In the genomic region with DNA sequence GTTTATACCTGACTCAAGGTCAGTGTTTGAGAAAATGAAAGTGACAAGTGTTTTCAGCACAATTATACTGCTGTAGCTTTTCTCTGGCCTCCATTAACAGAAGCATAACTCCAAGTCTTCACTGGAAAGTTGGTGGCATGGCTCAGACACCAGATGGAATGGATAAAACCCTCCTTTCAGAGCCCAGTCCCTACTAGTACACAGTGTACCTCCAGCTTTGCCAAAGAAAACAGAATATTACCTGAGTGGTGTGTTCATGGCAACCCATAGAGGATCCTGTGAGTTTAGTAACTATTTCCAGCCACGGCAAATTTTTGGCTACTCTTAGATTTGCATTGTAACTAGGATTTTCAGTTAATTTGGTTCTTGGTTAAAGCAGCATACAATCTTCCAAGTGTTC, we compare ENCODE assay signal across 27 mouse cellular contexts.
DNase-seq lines count a peak whose midpoint lies in the region; ATAC-seq lines count a peak whose summit lies in the region.
"Had no signal": no experiment of that assay in that cellular context is flagged by ENCODE, and none has a peak within 500 bp of the region (broad histone marks: within the 10 kb centered on the region; RNA-seq: fewer than 3 reads in every experiment).

No protein-coding gene starts in this region.

- H3K4me1 ChIP-seq in embryonic facial prominence, embryonic 14.5 days (ENCODE audit: control insufficient read depth, insufficient read depth, low read length): peaks cover 29% of the 10 kb centered on the region
- H3K4me1 ChIP-seq in embryonic facial prominence, embryonic 10.5 days: peaks cover 28% of the 10 kb centered on the region
- peaks cover 3% of the 10 kb centered on the region; the same call in 1 of the 2 replicates for H3K4me1 ChIP-seq in limb, embryonic 11.5 days (ENCODE audit: control insufficient read depth, insufficient read depth, low read length)
- H3K4me1 ChIP-seq in limb, embryonic 10.5 days: peaks cover 18% of the 10 kb centered on the region

- 64% methylated on average over 1 of the region's 1 CpGs for whole genome bisulfite sequencing in embryonic facial prominence, embryonic 14.5 days
- 80% methylated on average over 1 of the region's 1 CpGs for WGBS in embryonic facial prominence, embryonic 10.5 days
- WGBS in limb, embryonic 11.5 days: 92% methylated on average over 1 of the region's 1 CpGs
- WGBS in limb, embryonic 10.5 days: 96% methylated on average over 1 of the region's 1 CpGs

- no peak; the same call in 1 of the 2 replicates for ATAC-seq in embryonic facial prominence, embryonic 14.5 days (ENCODE audit: low read depth)
- no peak for ATAC-seq in limb, embryonic 11.5 days (ENCODE audit: insufficient number of reproducible peaks, low FRiP score, low TSS enrichment, low read depth)
- ATAC-seq: forebrain, embryonic 13.5 days; hindbrain, embryonic 16.5 days; midbrain, embryonic 15.5 days had no signal

- DNase-seq in embryonic facial prominence, embryonic 14.5 days (ENCODE audit: low spot score): peak; percentile 34
- no peak for DNase-seq in embryonic facial prominence, embryonic 10.5 days (ENCODE audit: low spot score)
- DNase-seq in limb, embryonic 11.5 days (ENCODE audit: low spot score): peak; percentile 12
- no peak for DNase-seq in limb, embryonic 10.5 days (ENCODE audit: low spot score)
- DNase-seq in fat pad, adult 2 months (ENCODE audit: extremely low read depth, low read depth, low spot score): peak; percentile 37
- peak; percentile 39 for DNase-seq in skeletal muscle tissue, adult 2 months (ENCODE audit: low read depth, low spot score)
- DNase-seq in B cell, adult 2 months: no peak
- DNase-seq: adrenal gland, postnatal 10 days; cerebellum, adult 9-10 months; cerebellum, postnatal 36 days; embryo, embryonic 11 days; heart, postnatal 14 days; kidney, adult 2 months; kidney, postnatal 4 days; right cerebral cortex, adult 18-20 months had no signal

- H3K27me3 ChIP-seq in embryonic facial prominence, embryonic 14.5 days (replicated peaks; ENCODE audit: control insufficient read depth, insufficient read depth, low read length): no peaks in the 10 kb centered on the region
- H3K27me3 ChIP-seq in embryonic facial prominence, embryonic 10.5 days (replicated peaks; ENCODE audit: low read depth, poor library complexity, severe bottlenecking): no peaks in the 10 kb centered on the region
- no peaks in the 10 kb centered on the region for H3K27me3 ChIP-seq in limb, embryonic 11.5 days (ENCODE audit: control insufficient read depth, insufficient read depth, low read length)
- H3K27me3 ChIP-seq in limb, embryonic 10.5 days (ENCODE audit: low read depth, poor library complexity, severe bottlenecking): no peaks in the 10 kb centered on the region
- H3K27me3 ChIP-seq: embryonic facial prominence, embryonic 13.5 days; forebrain, embryonic 13.5 days; heart, embryonic 13.5 days; lung, embryonic 15.5 days; midbrain, embryonic 15.5 days; neural tube, embryonic 12.5 days had no signal

- H3K9me3 ChIP-seq in embryonic facial prominence, embryonic 14.5 days (ENCODE audit: control insufficient read depth, low read length): no peaks in the 10 kb centered on the region
- H3K9me3 ChIP-seq in embryonic facial prominence, embryonic 10.5 days: no peaks in the 10 kb centered on the region
- H3K9me3 ChIP-seq in limb, embryonic 11.5 days (ENCODE audit: control insufficient read depth, low read length): no peaks in the 10 kb centered on the region
- H3K9me3 ChIP-seq in limb, embryonic 10.5 days (replicated peaks): no peaks in the 10 kb centered on the region
- H3K9me3 ChIP-seq: embryonic facial prominence, embryonic 13.5 days; forebrain, embryonic 13.5 days; heart, embryonic 13.5 days; lung, embryonic 15.5 days; midbrain, embryonic 10.5 days; midbrain, embryonic 15.5 days; neural tube, embryonic 12.5 days had no signal

- H3K36me3 ChIP-seq in embryonic facial prominence, embryonic 14.5 days (ENCODE audit: control insufficient read depth, insufficient read depth, low read length): no peaks in the 10 kb centered on the region
- no peaks in the 10 kb centered on the region for H3K36me3 ChIP-seq in embryonic facial prominence, embryonic 10.5 days (replicated peaks)
- H3K36me3 ChIP-seq in limb, embryonic 11.5 days (ENCODE audit: control insufficient read depth, insufficient read depth, low read length): no peaks in the 10 kb centered on the region
- H3K36me3 ChIP-seq in limb, embryonic 10.5 days: no peaks in the 10 kb centered on the region
- H3K36me3 ChIP-seq: embryonic facial prominence, embryonic 13.5 days; G1E; heart, embryonic 13.5 days; lung, embryonic 15.5 days; midbrain, embryonic 10.5 days; midbrain, embryonic 15.5 days; neural tube, embryonic 12.5 days had no signal

- no peak overlapping the region for H3K9ac ChIP-seq in embryonic facial prominence, embryonic 14.5 days (ENCODE audit: low read depth, low read length)
- H3K9ac ChIP-seq in limb, embryonic 11.5 days (ENCODE audit: low read length): no peak overlapping the region
- H3K9ac ChIP-seq: embryonic facial prominence, embryonic 13.5 days; forebrain, embryonic 13.5 days; heart, embryonic 13.5 days; liver, embryonic 14.5 days; lung, embryonic 15.5 days; midbrain, embryonic 15.5 days; neural tube, embryonic 12.5 days had no signal

- H3K27ac ChIP-seq in embryonic facial prominence, embryonic 14.5 days (replicated peaks; ENCODE audit: low read depth, low read length): no peak overlapping the region; the same call in 1 of the 2 replicates
- no peak overlapping the region for H3K27ac ChIP-seq in embryonic facial prominence, embryonic 10.5 days (replicated peaks)
- H3K27ac ChIP-seq in limb, embryonic 11.5 days (replicated peaks; ENCODE audit: low read depth, low read length): no peak overlapping the region
- H3K27ac ChIP-seq in limb, embryonic 10.5 days: no peak overlapping the region
- H3K27ac ChIP-seq: embryonic facial prominence, embryonic 13.5 days; forebrain, embryonic 13.5 days; kidney, postnatal 0 days; liver, embryonic 14.5 days; lung, embryonic 15.5 days; midbrain, embryonic 10.5 days; midbrain, embryonic 15.5 days; neural tube, embryonic 12.5 days; stomach, postnatal 0 days had no signal

- H3K4me3 ChIP-seq in embryonic facial prominence, embryonic 14.5 days (ENCODE audit: low read depth, low read length): no peak overlapping the region
- no peak overlapping the region for H3K4me3 ChIP-seq in embryonic facial prominence, embryonic 10.5 days
- H3K4me3 ChIP-seq in limb, embryonic 11.5 days (ENCODE audit: low read depth, low read length): no peak overlapping the region
- no peak overlapping the region for H3K4me3 ChIP-seq in limb, embryonic 10.5 days
- H3K4me3 ChIP-seq: embryonic facial prominence, embryonic 13.5 days; forebrain, embryonic 13.5 days; heart, embryonic 13.5 days; lung, embryonic 15.5 days; midbrain, embryonic 10.5 days; midbrain, embryonic 15.5 days; neural tube, embryonic 12.5 days had no signal

- no peak overlapping the region for H3K4me2 ChIP-seq in embryonic facial prominence, embryonic 14.5 days (ENCODE audit: low read depth, low read length)
- H3K4me2 ChIP-seq in limb, embryonic 11.5 days (ENCODE audit: low read depth, severe bottlenecking): no peak overlapping the region
- H3K4me2 ChIP-seq: embryonic facial prominence, embryonic 13.5 days; forebrain, embryonic 13.5 days; heart, embryonic 13.5 days; lung, embryonic 15.5 days; midbrain, embryonic 15.5 days; neural tube, embryonic 12.5 days had no signal

Comparison
In these comparisons a context has a peak if more than half of its experiments do, and no peak if none do; other contexts are left out.
1. DNase-seq: peak in embryonic facial prominence, embryonic 14.5 days (single experiment), limb, embryonic 11.5 days (single experiment), fat pad, adult 2 months (single experiment) and skeletal muscle tissue, adult 2 months (single experiment); none in embryonic facial prominence, embryonic 10.5 days (single experiment), limb, embryonic 10.5 days (single experiment) and B cell, adult 2 months (0 of 2).